ENCODE assay signal across 8 mouse cellular contexts in the genomic region with DNA sequence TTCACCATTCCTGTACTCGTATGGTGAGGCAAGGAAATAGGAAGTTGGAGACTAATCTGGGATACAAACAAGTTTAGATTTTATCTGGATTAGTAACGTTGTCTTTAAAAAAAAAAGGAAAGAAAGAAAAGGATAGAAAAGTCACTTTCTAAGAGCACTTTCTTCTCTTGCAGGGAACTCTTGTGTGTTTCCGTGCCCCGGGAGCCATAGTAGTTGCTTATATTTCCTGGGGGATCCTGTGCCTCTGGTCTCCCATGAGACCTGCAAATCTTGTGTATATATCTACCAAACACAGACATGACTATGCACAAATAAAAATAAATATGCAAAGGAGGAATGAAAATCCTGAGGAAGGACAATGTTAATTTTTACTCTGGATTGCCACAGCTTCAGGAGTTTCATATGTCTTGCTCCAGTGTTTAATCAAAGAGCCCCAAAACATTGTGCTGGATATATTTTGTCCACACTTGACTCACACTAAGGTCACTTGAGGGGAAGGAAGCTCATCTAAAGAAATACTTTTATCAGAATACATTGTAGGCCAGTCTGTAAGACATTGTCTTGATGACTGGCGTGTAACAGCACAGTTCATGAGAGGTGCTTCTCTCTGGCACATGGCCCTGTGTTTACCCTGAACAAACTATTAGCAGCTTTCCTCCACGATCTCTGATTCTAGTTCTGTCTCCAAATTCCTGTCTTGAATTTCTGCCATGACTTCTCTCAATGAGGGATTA. TPM values are rescaled to one million over a fixed set of nuclear protein-coding genes. Genes with fewer than 3 reads are reported as not detected.
DNase-seq lines count a peak whose midpoint lies in the region; ATAC-seq and TF ChIP-seq lines count a peak whose summit lies in the region.

No protein-coding gene starts in this region.

- peak overlapping the region; percentile 75 for H3K4me2 ChIP-seq in embryonic facial prominence, embryonic 13.5 days
- H3K4me2 ChIP-seq in limb, embryonic 11.5 days (ENCODE audit: low read depth, severe bottlenecking) = peak overlapping the region; percentile 69
- peak overlapping the region; percentile 62; the same call in 1 of the 2 replicates for H3K4me2 ChIP-seq in neural tube, embryonic 14.5 days (ENCODE audit: low read depth, low read length)

- H3K36me3 ChIP-seq in embryonic facial prominence, embryonic 13.5 days = no peaks in the 10 kb centered on the region
- H3K36me3 ChIP-seq in limb, embryonic 11.5 days (ENCODE audit: control insufficient read depth, insufficient read depth, low read length) = no peaks in the 10 kb centered on the region
- H3K36me3 ChIP-seq in neural tube, embryonic 14.5 days (ENCODE audit: control insufficient read depth, insufficient read depth, low read length) = no peaks in the 10 kb centered on the region
- no peaks in the 10 kb centered on the region for H3K36me3 ChIP-seq in thymus, adult 2 months (ENCODE audit: control insufficient read depth, insufficient read depth, low read length)

- no peaks in the 10 kb centered on the region for H3K27me3 ChIP-seq in embryonic facial prominence, embryonic 13.5 days
- H3K27me3 ChIP-seq in limb, embryonic 11.5 days (ENCODE audit: control insufficient read depth, insufficient read depth, low read length) = no peaks in the 10 kb centered on the region
- H3K27me3 ChIP-seq in neural tube, embryonic 14.5 days (ENCODE audit: control insufficient read depth, insufficient read depth, low read length) = no peaks in the 10 kb centered on the region
- no peaks in the 10 kb centered on the region for H3K27me3 ChIP-seq in thymus, adult 2 months (ENCODE audit: control insufficient read depth, insufficient read depth, low read length)

- no peaks in the 10 kb centered on the region for H3K9me3 ChIP-seq in embryonic facial prominence, embryonic 13.5 days
- no peaks in the 10 kb centered on the region for H3K9me3 ChIP-seq in limb, embryonic 11.5 days (ENCODE audit: control insufficient read depth, low read length)
- H3K9me3 ChIP-seq in neural tube, embryonic 14.5 days (ENCODE audit: control insufficient read depth, low read length) = no peaks in the 10 kb centered on the region

- H3K27ac ChIP-seq in layer of hippocampus, adult 2 months = no peak overlapping the region
- H3K27ac ChIP-seq in embryonic facial prominence, embryonic 13.5 days = peak overlapping the region; percentile 92
- H3K27ac ChIP-seq in limb, embryonic 11.5 days (replicated peaks; ENCODE audit: low read depth, low read length) = peak overlapping the region; percentile 94
- H3K27ac ChIP-seq in neural tube, embryonic 14.5 days (ENCODE audit: low read depth, low read length) = no peak overlapping the region
- no peak overlapping the region; the same call in 1 of the 2 replicates for H3K27ac ChIP-seq in thymus, adult 2 months (ENCODE audit: control insufficient read depth, insufficient read depth, low read length)

- 33% methylated on average over 6 of the region's 6 CpGs for WGBS in embryonic facial prominence, embryonic 13.5 days
- 59% methylated on average over 6 of the region's 6 CpGs for WGBS in limb, embryonic 11.5 days
- WGBS in neural tube, embryonic 14.5 days = 59% methylated on average over 6 of the region's 6 CpGs
- WGBS in thymus, adult 2 months = 69% methylated on average over 6 of the region's 6 CpGs

- H3K9ac ChIP-seq in embryonic facial prominence, embryonic 13.5 days = peak overlapping the region; percentile 85
- peak overlapping the region; percentile 85 for H3K9ac ChIP-seq in limb, embryonic 11.5 days (ENCODE audit: low read length)
- no peak overlapping the region for H3K9ac ChIP-seq in neural tube, embryonic 14.5 days (replicated peaks; ENCODE audit: low read depth, low read length)

- no peak for DNase-seq in layer of hippocampus, adult 2 months (ENCODE audit: low spot score in 2 of 2)
- no peak for DNase-seq in layer of hippocampus, postnatal 14 days (ENCODE audit: low spot score in 2 of 2)
- peak; percentile 47 for DNase-seq in limb, embryonic 11.5 days (ENCODE audit: low spot score)
- no peak for DNase-seq in frontal cortex, postnatal 25 days (ENCODE audit: low spot score in 2 of 2)
- no peak for DNase-seq in thymus, adult 2 months
- no peak for DNase-seq in urinary bladder, adult 2 months (ENCODE audit: low spot score)

- H3K4me3 ChIP-seq in layer of hippocampus, adult 2 months = peak overlapping the region; percentile 61
- peak overlapping the region; percentile 50 for H3K4me3 ChIP-seq in embryonic facial prominence, embryonic 13.5 days
- peak overlapping the region; percentile 45 for H3K4me3 ChIP-seq in limb, embryonic 11.5 days (ENCODE audit: low read depth, low read length)
- H3K4me3 ChIP-seq in neural tube, embryonic 14.5 days (ENCODE audit: low read depth, low read length) = peak overlapping the region; percentile 32; the same call in 1 of the 2 replicates
- no peak overlapping the region for H3K4me3 ChIP-seq in thymus, adult 2 months (ENCODE audit: control insufficient read depth, insufficient read depth, low read length)

- peaks cover 23% of the 10 kb centered on the region for H3K4me1 ChIP-seq in embryonic facial prominence, embryonic 13.5 days
- peaks cover 7% of the 10 kb centered on the region; the same call in 1 of the 2 replicates for H3K4me1 ChIP-seq in limb, embryonic 11.5 days (ENCODE audit: control insufficient read depth, insufficient read depth, low read length)
- H3K4me1 ChIP-seq in neural tube, embryonic 14.5 days (ENCODE audit: control insufficient read depth, insufficient read depth, low read length) = peaks cover 33% of the 10 kb centered on the region
- peaks cover 6% of the 10 kb centered on the region for H3K4me1 ChIP-seq in thymus, adult 2 months (replicated peaks; ENCODE audit: control insufficient read depth, insufficient read depth, low read length)

- TF ChIP-seq CTCF in layer of hippocampus, adult 2 months (conservative IDR thresholded peaks at IDR 0.05) = no peak
- no peak for TF ChIP-seq CTCF in thymus, adult 2 months (IDR thresholded peaks at IDR 0.05; ENCODE audit: borderline replicate concordance, control insufficient read depth, extremely low read depth, insufficient read depth, low read length, poor library complexity)

- no peak for TF ChIP-seq POLR2A in thymus, adult 2 months (IDR thresholded peaks at IDR 0.05; ENCODE audit: control insufficient read depth, extremely low read depth, insufficient read depth, low read length, poor library complexity)

- ATAC-seq in embryonic facial prominence, embryonic 13.5 days (ENCODE audit: insufficient number of reproducible peaks, insufficient read depth, low FRiP score, low TSS enrichment, low read depth) = no peak
- ATAC-seq in limb, embryonic 11.5 days (ENCODE audit: insufficient number of reproducible peaks, low FRiP score, low TSS enrichment, low read depth) = no peak
- ATAC-seq in neural tube, embryonic 14.5 days (ENCODE audit: low read depth) = no peak

RNA-seq across cellular contexts. Expression of gene Hist1h3d, which starts 1.5 kb away (rescaled TPM):
- total RNA-seq in layer of hippocampus, adult 2 months (2021) = 10 to 100 TPM; 12.1 to 13.0 TPM
- 10 to 100 TPM; 11.1 to 12.1 TPM for total RNA-seq in layer of hippocampus, postnatal 14 days (2021)
- 7.6 and 8.4 TPM in 2 replicates for polyA plus RNA-seq in embryonic facial prominence, embryonic 13.5 days (2015; fragmentation: Nextera tagmentation; extraction: Ambion mirVana)
- 12.6 and 13.2 TPM in 2 replicates for polyA plus RNA-seq in limb, embryonic 11.5 days (2014; fragmentation: Nextera tagmentation; extraction: Ambion mirVana)
- 0.50 and 1.1 TPM in 2 replicates for polyA plus RNA-seq in neural tube, embryonic 14.5 days (2014; fragmentation: Nextera tagmentation; extraction: Ambion mirVana)
- polyA plus RNA-seq in thymus, adult 2 months (2012; rRNA removed) = 161 and 207 TPM in 2 replicates
- 2.5 and 2.6 TPM in 2 replicates for polyA plus RNA-seq in urinary bladder, adult 2 months (2012; rRNA removed)

RNA-seq across cellular contexts. Expression of gene Hist1h2ad, which starts 2.9 kb away (rescaled TPM):
- 10 to 100 TPM in 1 of 2 experiments, 1 to 10 TPM in 1; 5.0 to 13.0 TPM for total RNA-seq in layer of hippocampus, adult 2 months (2021)
- total RNA-seq in layer of hippocampus, postnatal 14 days (2021) = 1 to 10 TPM; 1.1 to 9.9 TPM
- 1.7 and 3.1 TPM in 2 replicates for polyA plus RNA-seq in embryonic facial prominence, embryonic 13.5 days (2015; fragmentation: Nextera tagmentation; extraction: Ambion mirVana)
- 2.2 and 3.1 TPM in 2 replicates for polyA plus RNA-seq in limb, embryonic 11.5 days (2014; fragmentation: Nextera tagmentation; extraction: Ambion mirVana)
- polyA plus RNA-seq in neural tube, embryonic 14.5 days (2014; fragmentation: Nextera tagmentation; extraction: Ambion mirVana) = 1.1 TPM in 1 of 2 replicates, not detected in the other
- 76.8 and 109 TPM in 2 replicates for polyA plus RNA-seq in thymus, adult 2 months (2012; rRNA removed)
- polyA plus RNA-seq in urinary bladder, adult 2 months (2012; rRNA removed) = 1.6 and 1.9 TPM in 2 replicates

RNA-seq across cellular contexts. Expression of gene Hist1h2bf, which starts 3.1 kb away (rescaled TPM):
- total RNA-seq in layer of hippocampus, adult 2 months (2021) = 10 to 100 TPM; 22.8 to 29.6 TPM
- total RNA-seq in layer of hippocampus, postnatal 14 days (2021) = 10 to 100 TPM; 32.6 to 42.1 TPM
- 12.2 and 13.4 TPM in 2 replicates for polyA plus RNA-seq in embryonic facial prominence, embryonic 13.5 days (2015; fragmentation: Nextera tagmentation; extraction: Ambion mirVana)
- 4.5 and 5.4 TPM in 2 replicates for polyA plus RNA-seq in limb, embryonic 11.5 days (2014; fragmentation: Nextera tagmentation; extraction: Ambion mirVana)
- 0.94 TPM in 1 of 2 replicates, not detected in the other for polyA plus RNA-seq in neural tube, embryonic 14.5 days (2014; fragmentation: Nextera tagmentation; extraction: Ambion mirVana)
- 277 and 362 TPM in 2 replicates for polyA plus RNA-seq in thymus, adult 2 months (2012; rRNA removed)
- 0.75 TPM in 1 of 2 replicates, not detected in the other for polyA plus RNA-seq in urinary bladder, adult 2 months (2012; rRNA removed)

RNA-seq across cellular contexts. Expression of gene Hist1h4d, which starts 4.3 kb away (rescaled TPM):
- 100 to 1,000 TPM; 140 to 146 TPM for total RNA-seq in layer of hippocampus, adult 2 months (2021)
- total RNA-seq in layer of hippocampus, postnatal 14 days (2021) = 100 to 1,000 TPM; 128 to 149 TPM
- polyA plus RNA-seq in embryonic facial prominence, embryonic 13.5 days (2015; fragmentation: Nextera tagmentation; extraction: Ambion mirVana) = 141 and 160 TPM in 2 replicates
- 133 and 134 TPM in 2 replicates for polyA plus RNA-seq in limb, embryonic 11.5 days (2014; fragmentation: Nextera tagmentation; extraction: Ambion mirVana)
- polyA plus RNA-seq in neural tube, embryonic 14.5 days (2014; fragmentation: Nextera tagmentation; extraction: Ambion mirVana) = 23.6 and 25.2 TPM in 2 replicates
- 115 and 120 TPM in 2 replicates for polyA plus RNA-seq in thymus, adult 2 months (2012; rRNA removed)
- 0.47 and 3.4 TPM in 2 replicates for polyA plus RNA-seq in urinary bladder, adult 2 months (2012; rRNA removed)

RNA-seq across cellular contexts. Expression of gene Hist1h2bg, which starts 5.9 kb away (rescaled TPM):
- 10 to 100 TPM; 74.0 to 78.9 TPM for total RNA-seq in layer of hippocampus, adult 2 months (2021)
- 10 to 100 TPM; 93.3 to 96.2 TPM for total RNA-seq in layer of hippocampus, postnatal 14 days (2021)
- polyA plus RNA-seq in embryonic facial prominence, embryonic 13.5 days (2015; fragmentation: Nextera tagmentation; extraction: Ambion mirVana) = 7.5 and 10.6 TPM in 2 replicates
- 8.2 and 10.0 TPM in 2 replicates for polyA plus RNA-seq in limb, embryonic 11.5 days (2014; fragmentation: Nextera tagmentation; extraction: Ambion mirVana)
- 0.75 and 1.1 TPM in 2 replicates for polyA plus RNA-seq in neural tube, embryonic 14.5 days (2014; fragmentation: Nextera tagmentation; extraction: Ambion mirVana)
- polyA plus RNA-seq in thymus, adult 2 months (2012; rRNA removed) = 523 and 578 TPM in 2 replicates
- 7.4 and 9.9 TPM in 2 replicates for polyA plus RNA-seq in urinary bladder, adult 2 months (2012; rRNA removed)

Comparison
In these comparisons a context has a peak if more than half of its experiments do, and no peak if none do; other contexts are left out.
1. H3K27ac ChIP-seq: peak in embryonic facial prominence, embryonic 13.5 days (single experiment) and limb, embryonic 11.5 days (single experiment); none in layer of hippocampus, adult 2 months (single experiment), neural tube, embryonic 14.5 days (single experiment) and thymus, adult 2 months (single experiment).
2. RNA of gene Hist1h3d, which starts 1.5 kb away (polyA plus RNA-seq): 161 to 207 TPM in thymus, adult 2 months; 12.6 to 13.2 TPM in limb, embryonic 11.5 days, 7.6 to 8.4 TPM in embryonic facial prominence, embryonic 13.5 days, 2.5 to 2.6 TPM in urinary bladder, adult 2 months and 0.50 to 1.1 TPM in neural tube, embryonic 14.5 days; every median in the first group is over 10 times any median in the second.
3. RNA of gene Hist1h2ad, which starts 2.9 kb away (polyA plus RNA-seq): 76.8 to 109 TPM in thymus, adult 2 months; 1.7 to 3.1 TPM in embryonic facial prominence, embryonic 13.5 days, 2.2 to 3.1 TPM in limb, embryonic 11.5 days, 1.6 to 1.9 TPM in urinary bladder, adult 2 months and 1.1 TPM in neural tube, embryonic 14.5 days; every median in the first group is over 10 times any median in the second.
4. RNA of gene Hist1h2bf, which starts 3.1 kb away (polyA plus RNA-seq): 277 to 362 TPM in thymus, adult 2 months; 12.2 to 13.4 TPM in embryonic facial prominence, embryonic 13.5 days, 4.5 to 5.4 TPM in limb, embryonic 11.5 days, 0.94 TPM in neural tube, embryonic 14.5 days and 0.75 TPM in urinary bladder, adult 2 months; every median in the first group is over 10 times any median in the second.
5. Peak in every context shown above with its lines, with median percentiles within 50 percentile points of each other: H3K4me2 ChIP-seq.